In genomic region chr6:118741841-118742240, GRCm38 (mm10) we compare ENCODE assay signal across 14 mouse cellular contexts.
"Had no signal": no experiment of that assay in that cellular context is flagged by ENCODE, and none has a peak within 500 bp of the region (broad histone marks: within the 10 kb centered on the region; RNA-seq: fewer than 3 reads in every experiment).

No protein-coding gene starts in this region.

- H3K27me3 ChIP-seq: midbrain, embryonic 12.5 days; midbrain, embryonic 15.5 days; neural tube, embryonic 12.5 days; stomach, embryonic 15.5 days had no signal

- DNase-seq: lung, adult 18-20 months; lung, embryonic 14.5 days; lung, postnatal 10 days; lung, postnatal 4 days; right cerebral cortex, postnatal 14 days; thymus, adult 2 months; thymus, postnatal 25 days; thymus, postnatal 4 days had no signal

- H3K4me3 ChIP-seq: midbrain, embryonic 10.5 days; midbrain, embryonic 12.5 days; midbrain, embryonic 15.5 days; neural tube, embryonic 12.5 days; stomach, embryonic 15.5 days had no signal

- H3K36me3 ChIP-seq: midbrain, embryonic 10.5 days; midbrain, embryonic 12.5 days; midbrain, embryonic 15.5 days; neural tube, embryonic 12.5 days; stomach, embryonic 15.5 days had no signal

- H3K9ac ChIP-seq: lung, embryonic 14.5 days; midbrain, embryonic 12.5 days; midbrain, embryonic 15.5 days; neural tube, embryonic 12.5 days; stomach, embryonic 15.5 days had no signal

- H3K9me3 ChIP-seq: midbrain, embryonic 10.5 days; midbrain, embryonic 12.5 days; midbrain, embryonic 15.5 days; neural tube, embryonic 12.5 days; stomach, embryonic 15.5 days had no signal

- H3K27ac ChIP-seq: midbrain, embryonic 10.5 days; midbrain, embryonic 12.5 days; midbrain, embryonic 15.5 days; neural tube, embryonic 12.5 days; stomach, embryonic 15.5 days; stomach, postnatal 0 days had no signal

- H3K4me1 ChIP-seq: midbrain, embryonic 10.5 days; midbrain, embryonic 12.5 days; midbrain, embryonic 15.5 days; neural tube, embryonic 12.5 days; stomach, embryonic 15.5 days had no signal

- ATAC-seq: midbrain, embryonic 15.5 days had no signal

- H3K4me2 ChIP-seq: lung, embryonic 14.5 days; midbrain, embryonic 12.5 days; midbrain, embryonic 15.5 days; neural tube, embryonic 12.5 days; stomach, embryonic 15.5 days had no signal
